Mouse (Mus musculus) heart, embryonic 15.5 days (tissue): ENCODE measurements at regions not wholly inside any gene's neighbourhood (a gene's known extent, or its start where the extent isn't known, plus 50 kb on each side); places are given as distances from the start of the nearest gene placed in this dataset.
A peak's percentile ranks its signal among the peaks of the same experiment; 100 is the strongest.

ENCODE experiments used
- ATAC-seq: fragments of 200-750 bp; cut with Nextera tagmentation; replicated peaks from 2 replicates; pipeline ENCODE4 v1.8.0; 2017; ENCODE audit warnings: low read depth, moderate TSS enrichment; ENCODE audit not compliant: insufficient number of reproducible peaks, insufficient read depth, low FRiP score
- H3K27ac ChIP-seq: fragments of 300-500 bp; sonication (generic); 2 replicates; pipeline ENCODE4 v1.5.1; 2015; ENCODE audit warnings: mild to moderate bottlenecking, inconsistent platforms
- H3K27me3 ChIP-seq: fragments of 300-500 bp; sonication (generic); 2 replicates; pipeline ENCODE4 v1.6.1; 2015; ENCODE audit warnings: inconsistent platforms
- H3K36me3 ChIP-seq: fragments of 300-500 bp; sonication (generic); 2 replicates; pipeline ENCODE4 v1.6.1; 2015; ENCODE audit warnings: mild to moderate bottlenecking, inconsistent platforms
- H3K4me1 ChIP-seq: fragments of 300-500 bp; sonication (generic); replicated peaks from 2 replicates; pipeline ENCODE4 v1.6.1; 2015; ENCODE audit warnings: inconsistent platforms
- H3K4me2 ChIP-seq: fragments of 300-500 bp; sonication (generic); 2 replicates; pipeline ENCODE4 v1.6.1; 2015; ENCODE audit warnings: inconsistent platforms, mild to moderate bottlenecking, moderate library complexity
- H3K4me3 ChIP-seq: fragments of 300-500 bp; sonication (generic); 2 replicates; pipeline ENCODE4 v1.5.1; 2015; ENCODE audit warnings: mild to moderate bottlenecking, inconsistent platforms
- H3K9ac ChIP-seq: fragments of 300-500 bp; sonication (generic); 2 replicates; pipeline ENCODE4 v1.6.1; 2015; ENCODE audit warnings: mild to moderate bottlenecking, inconsistent platforms
- H3K9me3 ChIP-seq: fragments of 300-500 bp; sonication (generic); replicated peaks from 2 replicates; pipeline ENCODE4 v1.6.1; 2016; ENCODE audit warnings: inconsistent platforms
- WGBS: fragments of 180-500 bp; shearing (Covaris S2); methylation state at CpG from one replicate; pipeline ENCODE4 v1.1.7; 2015; ENCODE audit warnings: mixed read lengths; 5-methylcytosine and 5-hydroxymethylcytosine counted together

GRCm38 (mm10) chr11:21016791-21017329 is 74.2 kb upstream of the Peli1 start:
- Histone ChIP-seq H3K9ac (no peak overlapping the region), H3K36me3 (no peaks in the 10 kb centered on the region), H3K27me3 (no peaks in the 10 kb centered on the region), H3K4me3 (no peak overlapping the region), H3K9me3 (no peaks in the 10 kb centered on the region), H3K27ac (no peak overlapping the region), H3K4me1 (peaks cover 23% of the 10 kb centered on the region), H3K4me2 (no peak overlapping the region)
- no peak for ATAC-seq
- WGBS = 52% methylated on average over 6 of the region's 6 CpGs

GRCm38 (mm10) chr11:21019829-21020228 is 71.3 kb upstream of the Peli1 start:
- Histone ChIP-seq H3K4me1 (peaks cover 18% of the 10 kb centered on the region), H3K36me3 (no peaks in the 10 kb centered on the region), H3K27ac (no peak overlapping the region), H3K27me3 (no peaks in the 10 kb centered on the region), H3K4me2 (no peak overlapping the region), H3K9me3 (no peaks in the 10 kb centered on the region), H3K4me3 (no peak overlapping the region), H3K9ac (no peak overlapping the region)
- ATAC-seq = no peak
- WGBS = 56% methylated on average over 2 of the region's 2 CpGs

GRCm38 (mm10) chr11:21024111-21024510 is 67.0 kb upstream of the Peli1 start:
- no peak for ATAC-seq
- no peak overlapping the region for H3K4me2 ChIP-seq
- H3K9ac ChIP-seq = no peak overlapping the region
- no peaks in the 10 kb centered on the region for H3K27me3 ChIP-seq
- no peaks in the 10 kb centered on the region for H3K9me3 ChIP-seq
- 0 out of 2 replicates have a peak, but pooled peaks cover 3% of the 10 kb centered on the region for H3K4me1 ChIP-seq
- no peak overlapping the region for H3K4me3 ChIP-seq
- H3K36me3 ChIP-seq = no peaks in the 10 kb centered on the region
- H3K27ac ChIP-seq = no peak overlapping the region
- 61% methylated on average over 4 of the region's 4 CpGs for WGBS

GRCm38 (mm10) chr11:21024521-21024920 is 66.6 kb upstream of the Peli1 start:
- Histone ChIP-seq H3K4me1 (0 out of 2 replicates have a peak, but pooled peaks cover 3% of the 10 kb centered on the region), H3K27ac (no peak overlapping the region), H3K4me3 (no peak overlapping the region), H3K27me3 (no peaks in the 10 kb centered on the region), H3K9me3 (no peaks in the 10 kb centered on the region), H3K36me3 (no peaks in the 10 kb centered on the region), H3K9ac (no peak overlapping the region), H3K4me2 (no peak overlapping the region)
- ATAC-seq = no peak
- 48% methylated on average over 2 of the region's 2 CpGs for WGBS

- no peaks in the 10 kb centered on the region for H3K9me3 ChIP-seq
- no peak overlapping the region for H3K4me2 ChIP-seq
- no peak overlapping the region for H3K4me3 ChIP-seq
- H3K27me3 ChIP-seq = no peaks in the 10 kb centered on the region
- no peak for ATAC-seq
- H3K27ac ChIP-seq = no peak overlapping the region
- 63% methylated on average over 4 of the region's 4 CpGs for WGBS
- 0 out of 2 replicates have a peak, but pooled peaks cover 3% of the 10 kb centered on the region for H3K4me1 ChIP-seq
- no peaks in the 10 kb centered on the region for H3K36me3 ChIP-seq
- H3K9ac ChIP-seq = no peak overlapping the region
Observed at GRCm38 (mm10) chr11:21027299-21027698, 63.8 kb upstream of the Peli1 start.

GRCm38 (mm10) chr11:21030362-21030761 is 60.7 kb upstream of the Peli1 start:
- Histone ChIP-seq H3K9ac (no peak overlapping the region), H3K4me2 (no peak overlapping the region), H3K4me1 (peaks cover 8% of the 10 kb centered on the region), H3K27ac (no peak overlapping the region), H3K27me3 (no peaks in the 10 kb centered on the region), H3K36me3 (no peaks in the 10 kb centered on the region), H3K4me3 (no peak overlapping the region), H3K9me3 (no peaks in the 10 kb centered on the region)
- 90% methylated on average over 6 of the region's 6 CpGs for WGBS
- no peak for ATAC-seq

GRCm38 (mm10) chr11:21031816-21032215 is 59.3 kb upstream of the Peli1 start:
- H3K4me2 ChIP-seq = no peak overlapping the region
- no peak for ATAC-seq
- H3K9ac ChIP-seq = no peak overlapping the region
- no peaks in the 10 kb centered on the region for H3K27me3 ChIP-seq
- peaks cover 15% of the 10 kb centered on the region for H3K4me1 ChIP-seq
- H3K27ac ChIP-seq = no peak overlapping the region
- H3K36me3 ChIP-seq = no peaks in the 10 kb centered on the region
- no peak overlapping the region for H3K4me3 ChIP-seq
- WGBS = 79% methylated on average over 2 of the region's 2 CpGs
- H3K9me3 ChIP-seq = no peaks in the 10 kb centered on the region

- Histone ChIP-seq H3K4me1 (peaks cover 17% of the 10 kb centered on the region), H3K27ac (no peak overlapping the region), H3K36me3 (no peaks in the 10 kb centered on the region), H3K9me3 (no peaks in the 10 kb centered on the region), H3K4me3 (no peak overlapping the region), H3K27me3 (no peaks in the 10 kb centered on the region), H3K4me2 (no peak overlapping the region), H3K9ac (no peak overlapping the region)
- ATAC-seq = no peak
- WGBS = 85% methylated on average over 14 of the region's 14 CpGs
Observed at GRCm38 (mm10) chr11:21033234-21033822, 57.8 kb upstream of the Peli1 start.

- H3K9ac ChIP-seq = no peak overlapping the region
- H3K27me3 ChIP-seq = no peaks in the 10 kb centered on the region
- no peaks in the 10 kb centered on the region for H3K9me3 ChIP-seq
- H3K4me3 ChIP-seq = no peak overlapping the region
- H3K4me2 ChIP-seq = 0 out of 2 replicates have a peak overlapping the region, but pooled peaks have one; percentile 10
- 39% methylated on average over 11 of the region's 11 CpGs for WGBS
- H3K27ac ChIP-seq = no peak overlapping the region
- no peaks in the 10 kb centered on the region for H3K36me3 ChIP-seq
- no peak for ATAC-seq
- H3K4me1 ChIP-seq = peaks cover 22% of the 10 kb centered on the region
Observed at GRCm38 (mm10) chr11:21033823-21034401, 57.2 kb upstream of the Peli1 start.

- Histone ChIP-seq H3K4me2 (no peak overlapping the region), H3K36me3 (no peaks in the 10 kb centered on the region), H3K4me3 (no peak overlapping the region), H3K9me3 (no peaks in the 10 kb centered on the region), H3K27me3 (no peaks in the 10 kb centered on the region), H3K4me1 (peaks cover 23% of the 10 kb centered on the region), H3K9ac (no peak overlapping the region), H3K27ac (no peak overlapping the region)
- 41% methylated on average over 7 of the region's 7 CpGs for WGBS
- ATAC-seq = no peak
Observed at GRCm38 (mm10) chr11:21036161-21036916, 54.8 kb upstream of the Peli1 start.

GRCm38 (mm10) chr11:21037267-21037906 is 53.7 kb upstream of the Peli1 start:
- H3K4me3 ChIP-seq = no peak overlapping the region
- H3K4me1 ChIP-seq = peaks cover 23% of the 10 kb centered on the region
- H3K27me3 ChIP-seq = no peaks in the 10 kb centered on the region
- H3K4me2 ChIP-seq = no peak overlapping the region
- no peaks in the 10 kb centered on the region for H3K36me3 ChIP-seq
- WGBS = 90% methylated on average over 6 of the region's 6 CpGs
- ATAC-seq = no peak
- no peak overlapping the region for H3K27ac ChIP-seq
- H3K9ac ChIP-seq = no peak overlapping the region
- no peaks in the 10 kb centered on the region for H3K9me3 ChIP-seq
